Mouse (Mus musculus) liver, embryonic 14.5 days (tissue): ENCODE results near the gene Tmem8. TPM values are rescaled to one million over a fixed set of nuclear protein-coding genes. Genes with fewer than 3 reads are reported as not detected.

Experiments
- ATAC-seq: fragments of 200-750 bp; cut with Nextera tagmentation; 2 replicates; pipeline ENCODE4 v1.8.0; 2017; ENCODE audit warnings: moderate number of reproducible peaks, mild to moderate bottlenecking, moderate library complexity; ENCODE audit not compliant: insufficient read depth
- DNase-seq, 3 experiments: peaks; one replicate each; pipeline ENCODE4 v3.0.0-alpha.2; 2012 to 2013; ENCODE audit warnings: low read depth in 3 of 3, low spot score in 3 of 3
- H3K27ac ChIP-seq: fragments of 300-500 bp; sonication (generic); 2 replicates; pipeline ENCODE4 v1.5.1; 2014; ENCODE audit warnings: moderate library complexity, mild to moderate bottlenecking, control low read depth, inconsistent platforms
- H3K27me3 ChIP-seq: fragments of 300-500 bp; sonication (generic); 2 replicates; pipeline ENCODE4 v1.6.1; 2014; ENCODE audit warnings: mild to moderate bottlenecking, low read length, moderate library complexity; ENCODE audit not compliant: control insufficient read depth, insufficient read depth
- H3K36me3 ChIP-seq: fragments of 300-500 bp; sonication (generic); replicated peaks from 2 replicates; pipeline ENCODE4 v1.6.1; 2014; ENCODE audit warnings: low read depth; ENCODE audit not compliant: control insufficient read depth, insufficient read depth
- H3K4me1 ChIP-seq, 2 experiments: fragments of 200-500 bp in 1 of 2; fragments of 300-500 bp in 1 of 2; sonication (generic) in 1 of 2; replicated peaks; 2 replicates each; pipeline ENCODE4 v1.6.1; 2012 to 2014; ENCODE audit warnings: antibody characterized with exemption in 1 of 2, inconsistent platforms in 1 of 2, low read length in 1 of 2; ENCODE audit not compliant: control insufficient read depth in 2 of 2, insufficient read depth in 2 of 2
- H3K4me2 ChIP-seq: fragments of 300-500 bp; sonication (generic); 2 replicates; pipeline ENCODE4 v1.6.1; 2014; ENCODE audit warnings: low read depth, mild to moderate bottlenecking, control low read depth, moderate library complexity
- H3K4me3 ChIP-seq, 2 experiments: fragments of 200-500 bp in 1 of 2; fragments of 300-500 bp in 1 of 2; sonication (generic) in 1 of 2; 2 replicates each; pipeline ENCODE4 v1.5.1; 2012 to 2014; ENCODE audit warnings: low read depth in 2 of 2, low read length in 2 of 2, mild to moderate bottlenecking in 2 of 2, control low read depth in 1 of 2, inconsistent platforms in 1 of 2, moderate library complexity in 1 of 2; ENCODE audit not compliant: insufficient read depth in 1 of 2
- H3K9ac ChIP-seq: fragments of 300-500 bp; sonication (generic); replicated peaks from 2 replicates; pipeline ENCODE4 v1.6.1; 2014; ENCODE audit warnings: mild to moderate bottlenecking, control low read depth, moderate library complexity
- H3K9me3 ChIP-seq: fragments of 300-500 bp; sonication (generic); 2 replicates; pipeline ENCODE4 v1.6.1; 2016; ENCODE audit warnings: low read length, mixed read lengths; ENCODE audit not compliant: control insufficient read depth
- CTCF ChIP-seq: IDR thresholded peaks from 2 replicates; pipeline ENCODE4 v1.5.1; 2016; ENCODE audit warnings: antibody characterized with exemption, low read depth, control low read depth
- EP300 ChIP-seq: IDR thresholded peaks from 2 replicates; pipeline ENCODE4 v1.6.1; 2016; ENCODE audit warnings: antibody characterized with exemption, low read depth
- WGBS: fragments of 180-500 bp; shearing (Covaris S2); extraction: QIAGEN DNeasy Blood & Tissue Kit; methylation state at CpG from one replicate; pipeline ENCODE4 v1.1.7; 2014; ENCODE audit not compliant: insufficient replicate concordance; 5-methylcytosine and 5-hydroxymethylcytosine counted together
- polyA plus RNA-seq, 2 experiments: library from polyadenylated mRNA; depleted of rRNA in 1 of 2; stranded (reverse) in 1 of 2; unstranded in 1 of 2; fragments of >200 nt; fragmentation: Nextera tagmentation in 1 of 2; extraction: Ambion mirVana in 1 of 2; gene quantifications; 2 replicates each; pipeline versions ENCODE4 v1.2.1 to v1.2.3; 2012 to 2014

Tmem8 gene
- polyA plus RNA-seq, 2 experiments: 0.88 to 2.8 TPM

GRCm38 (mm10) chr17:26068831-26069739, 44.0 kb upstream of the Tmem8 start, which contains the start of gene Rab11fip3:
Gene Rab11fip3, minus strand, starts transcription at chr17:26069555.
- ATAC-seq (peak; percentile 81), DNase-seq (peak; percentile 43 to 65 (median 56))
- TF ChIP-seq CTCF (no peak), EP300 (no peak)
- peak within 1 kb of the TSS; percentile 65 to 79 for H3K4me3 ChIP-seq
- H3K9ac ChIP-seq: 0 out of 2 replicates have a peak within 1 kb of the TSS, but pooled peaks have one; percentile 6
- no peaks in the 10 kb centered on the region for H3K36me3 ChIP-seq
- H3K27ac ChIP-seq: no peak within 1 kb of the TSS
- H3K4me1 ChIP-seq: peaks cover 0 to 6% of the 10 kb centered on the region in 2 experiments; a peak in 2 of 4 replicates
- H3K9me3 ChIP-seq: no peaks in the 10 kb centered on the region
- peaks cover 41% of the 10 kb centered on the region for H3K27me3 ChIP-seq
- H3K4me2 ChIP-seq: peak within 1 kb of the TSS; percentile 73
- WGBS: under 1% methylated on average over 94 of the region's 94 CpGs

GRCm38 (mm10) chr17:26070136-26070535, 43.0 kb upstream of the Tmem8 start:
- peaks cover 0 to 6% of the 10 kb centered on the region in 2 experiments; a peak in 2 of 4 replicates for H3K4me1 ChIP-seq
- peak overlapping the region; percentile 73 for H3K4me2 ChIP-seq
- H3K9me3 ChIP-seq: no peaks in the 10 kb centered on the region
- peaks cover 41% of the 10 kb centered on the region for H3K27me3 ChIP-seq
- 20% methylated on average over 6 of the region's 6 CpGs for WGBS
- H3K36me3 ChIP-seq: no peaks in the 10 kb centered on the region
- no peak for DNase-seq
- ATAC-seq: no peak
- H3K9ac ChIP-seq: no peak overlapping the region
- TF ChIP-seq EP300: no peak
- no peak for TF ChIP-seq CTCF
- peak overlapping the region; percentile 65 to 79 for H3K4me3 ChIP-seq
- no peak overlapping the region for H3K27ac ChIP-seq

GRCm38 (mm10) chr17:26075246-26075645, 37.9 kb upstream of the Tmem8 start:
- Histone ChIP-seq H3K4me2 (no peak overlapping the region), H3K9me3 (no peaks in the 10 kb centered on the region), H3K4me3 (no peak overlapping the region), H3K9ac (no peak overlapping the region), H3K4me1 (no peaks in the 10 kb centered on the region), H3K27ac (no peak overlapping the region), H3K36me3 (no peaks in the 10 kb centered on the region), H3K27me3 (peaks cover 5% of the 10 kb centered on the region)
- TF ChIP-seq EP300 (no peak), CTCF (no peak)
- 54% methylated on average over 3 of the region's 3 CpGs for WGBS
- DNase-seq (no peak), ATAC-seq (no peak)

GRCm38 (mm10) chr17:26078851-26079250, 34.2 kb upstream of the Tmem8 start:
- no peak for ATAC-seq
- H3K9me3 ChIP-seq: no peaks in the 10 kb centered on the region
- TF ChIP-seq CTCF (no peak), EP300 (no peak)
- H3K4me1 ChIP-seq: no peaks in the 10 kb centered on the region
- H3K4me2 ChIP-seq: no peak overlapping the region
- no peaks in the 10 kb centered on the region for H3K27me3 ChIP-seq
- DNase-seq: no peak
- 50% methylated on average over 2 of the region's 2 CpGs for WGBS
- no peak overlapping the region for H3K4me3 ChIP-seq
- no peaks in the 10 kb centered on the region for H3K36me3 ChIP-seq
- no peak overlapping the region for H3K27ac ChIP-seq
- H3K9ac ChIP-seq: no peak overlapping the region

GRCm38 (mm10) chr17:26080867-26081266, 32.2 kb upstream of the Tmem8 start:
- TF ChIP-seq CTCF (no peak), EP300 (no peak)
- Histone ChIP-seq H3K27me3 (no peaks in the 10 kb centered on the region), H3K4me1 (no peaks in the 10 kb centered on the region), H3K4me3 (no peak overlapping the region), H3K9ac (no peak overlapping the region), H3K9me3 (no peaks in the 10 kb centered on the region), H3K36me3 (no peaks in the 10 kb centered on the region), H3K27ac (no peak overlapping the region), H3K4me2 (no peak overlapping the region)
- ATAC-seq: no peak
- 18% methylated on average over 2 of the region's 2 CpGs for WGBS
- no peak for DNase-seq
